Mouse (Mus musculus) MEL (cell line): Measurements from ENCODE around the gene Ppp2r1b. TPM values are rescaled to one million over a fixed set of nuclear protein-coding genes. Genes with fewer than 3 reads are reported as not detected.

Source experiments
- DNase-seq: peaks from one replicate; pipeline ENCODE4 v3.0.0; 2011; ENCODE audit warnings: low read depth, low spot score
- H3K27ac ChIP-seq: 2 replicates; pipeline ENCODE4 v1.5.1; 2012; ENCODE audit warnings: low read depth, mild to moderate bottlenecking, control low read depth, low read length, moderate library complexity; ENCODE audit not compliant: control insufficient read depth
- H3K27me3 ChIP-seq, 2 experiments: fragments of 150-350 bp in 1 of 2; sonication (generic) in 1 of 2; 2 replicates each; pipeline ENCODE4 v1.6.1; 2012; ENCODE audit warnings: low read length in 2 of 2, mild to moderate bottlenecking in 2 of 2, improper control_type of control experiment in 1 of 2, moderate library complexity in 1 of 2; ENCODE audit not compliant: insufficient read depth in 2 of 2, control insufficient read depth in 1 of 2
- H3K36me3 ChIP-seq, 2 experiments: 2 replicates each; pipeline ENCODE4 v1.6.1; 2012 to 2014; ENCODE audit warnings: low read length in 2 of 2, improper control_type of control experiment in 1 of 2, inconsistent platforms in 1 of 2, mild to moderate bottlenecking in 1 of 2; ENCODE audit not compliant: insufficient read depth in 2 of 2, control insufficient read depth in 1 of 2
- H3K4me1 ChIP-seq, 2 experiments: fragments of 150-350 bp in 1 of 2; sonication (generic) in 1 of 2; 2 replicates each; pipeline ENCODE4 v1.6.1; 2012; ENCODE audit warnings: low read length in 2 of 2, improper control_type of control experiment in 1 of 2, mild to moderate bottlenecking in 1 of 2; ENCODE audit not compliant: insufficient read depth in 2 of 2, control insufficient read depth in 1 of 2
- H3K4me3 ChIP-seq, 2 experiments: fragments of 150-350 bp in 1 of 2; sonication (generic) in 1 of 2; 2 replicates each; pipeline ENCODE4 v1.5.1; 2012; ENCODE audit warnings: low read depth in 2 of 2, low read length in 2 of 2, mild to moderate bottlenecking in 2 of 2, moderate library complexity in 2 of 2, control low read depth in 1 of 2, improper control_type of control experiment in 1 of 2; ENCODE audit not compliant: control insufficient read depth in 1 of 2, insufficient read depth in 1 of 2
- H3K79me2 ChIP-seq: 2 replicates; pipeline ENCODE4 v1.6.1; 2012; ENCODE audit warnings: mild to moderate bottlenecking, low read length, moderate library complexity; ENCODE audit not compliant: control insufficient read depth, poor library complexity, insufficient read depth
- H3K9ac ChIP-seq: 2 replicates; pipeline ENCODE4 v1.6.1; 2012; ENCODE audit warnings: low read depth, mild to moderate bottlenecking, control low read depth, low read length, moderate library complexity; ENCODE audit not compliant: control insufficient read depth, poor library complexity, severe bottlenecking
- H3K9me3 ChIP-seq: fragments of 150-350 bp; sonication (generic); replicated peaks from 2 replicates; pipeline ENCODE4 v1.6.1; 2012; ENCODE audit warnings: mild to moderate bottlenecking, low read length, improper control_type of control experiment, moderate library complexity; ENCODE audit not compliant: insufficient read depth
- CTCF ChIP-seq, 3 experiments: IDR thresholded peaks in 2 of 3; conservative IDR thresholded peaks in 1 of 3; 2 replicates each; pipeline ENCODE4 v1.5.1; 2011 to 2012; ENCODE audit warnings: low read length in 3 of 3, low read depth in 2 of 3, mild to moderate bottlenecking in 2 of 3, improper control_type of control experiment in 1 of 3, inconsistent platforms in 1 of 3, mixed read lengths in 1 of 3, moderate library complexity in 1 of 3; ENCODE audit not compliant: control insufficient read depth in 1 of 3, insufficient read depth in 1 of 3, poor library complexity in 1 of 3, severe bottlenecking in 1 of 3
- MAFK ChIP-seq: IDR thresholded peaks from 2 replicates; pipeline ENCODE4 v1.6.1; 2011; ENCODE audit warnings: low read depth, mild to moderate bottlenecking, low read length, improper control_type of control experiment, borderline replicate concordance
- MAX ChIP-seq: IDR thresholded peaks from 2 replicates; pipeline ENCODE4 v1.6.1; 2011; ENCODE audit warnings: low read length, improper control_type of control experiment
- MEF2A ChIP-seq: IDR thresholded peaks from 2 replicates; pipeline ENCODE4 v1.6.1; 2014; ENCODE audit warnings: low read depth, mild to moderate bottlenecking, inconsistent platforms, low read length, improper control_type of control experiment; ENCODE audit not compliant: poor library complexity, insufficient replicate concordance, severe bottlenecking; ENCODE audit errors: extremely low read depth
- MXI1 ChIP-seq: IDR thresholded peaks from 2 replicates; pipeline ENCODE4 v1.6.1; 2011; ENCODE audit warnings: mild to moderate bottlenecking, low read depth, low read length, improper control_type of control experiment
- MYB ChIP-seq: IDR thresholded peaks from 2 replicates; pipeline ENCODE4 v1.6.1; 2011; ENCODE audit warnings: mild to moderate bottlenecking, low read depth, low read length, improper control_type of control experiment
- NRF1 ChIP-seq: IDR thresholded peaks from 2 replicates; pipeline ENCODE4 v1.6.1; 2014; ENCODE audit warnings: low read depth, mild to moderate bottlenecking, inconsistent platforms, low read length, improper control_type of control experiment, moderate library complexity; ENCODE audit not compliant: poor library complexity, insufficient read depth, severe bottlenecking
- POLR2A ChIP-seq, 2 experiments: IDR thresholded peaks; 2 replicates each; pipeline ENCODE4 v1.6.1; 2011 to 2012; ENCODE audit warnings: low read length in 2 of 2, mild to moderate bottlenecking in 2 of 2, control low read depth in 1 of 2, improper control_type of control experiment in 1 of 2, low read depth in 1 of 2, moderate library complexity in 1 of 2; ENCODE audit not compliant: control insufficient read depth in 1 of 2, insufficient read depth in 1 of 2, poor library complexity in 1 of 2
- SMC3 ChIP-seq: IDR thresholded peaks from 2 replicates; pipeline ENCODE4 v1.6.1; 2011; ENCODE audit warnings: low read depth, low read length, improper control_type of control experiment
- TBP ChIP-seq: IDR thresholded peaks from 2 replicates; pipeline ENCODE4 v1.8.0; 2011; ENCODE audit warnings: low read depth, low read length, improper control_type of control experiment
- TCF12 ChIP-seq: IDR thresholded peaks from 2 replicates; pipeline ENCODE4 v1.6.1; 2014; ENCODE audit warnings: low read depth, mild to moderate bottlenecking, inconsistent platforms, low read length, improper control_type of control experiment, moderate library complexity
- USF1 ChIP-seq: IDR thresholded peaks from 2 replicates; pipeline ENCODE4 v1.6.1; 2014; ENCODE audit warnings: low read depth, mild to moderate bottlenecking, inconsistent platforms, low read length, improper control_type of control experiment, moderate library complexity
- ZC3H11A ChIP-seq: IDR thresholded peaks from 2 replicates; pipeline ENCODE4 v1.6.1; 2012; ENCODE audit warnings: low read depth, mild to moderate bottlenecking, inconsistent platforms, low read length, improper control_type of control experiment
- ZKSCAN1 ChIP-seq: IDR thresholded peaks from 2 replicates; pipeline ENCODE4 v1.6.1; 2012; ENCODE audit warnings: low read depth, mild to moderate bottlenecking, inconsistent platforms, low read length, improper control_type of control experiment, moderate library complexity
- ZMIZ1 ChIP-seq: IDR thresholded peaks from 2 replicates; pipeline ENCODE4 v1.6.1; 2012; ENCODE audit warnings: low read depth, mild to moderate bottlenecking, inconsistent platforms, low read length, improper control_type of control experiment, moderate library complexity
- polyA plus RNA-seq, 2 experiments: library from polyadenylated mRNA; stranded (reverse) in 1 of 2; unstranded in 1 of 2; fragments of >175 nt in 1 of 2; fragments of >200 nt in 1 of 2; gene quantifications; 2 replicates each; pipeline versions ENCODE4 v1.2.1 to v1.2.4; 2012; ENCODE audit warnings: low replicate concordance in 2 of 2, low read depth in 1 of 2; ENCODE audit not compliant: insufficient read length in 2 of 2, insufficient read depth in 1 of 2, missing spikeins in 1 of 2
- total RNA-seq: library from RNA; depleted of rRNA; stranded (reverse); fragments of 300-350 nt; gene quantifications from 2 replicates; pipeline ENCODE4 v1.2.3, GENCODE M21; 2012

Ppp2r1b gene
- total and polyA plus RNA-seq, 3 experiments, result 67.6 to 101 TPM; not detected in 1

DNA sequence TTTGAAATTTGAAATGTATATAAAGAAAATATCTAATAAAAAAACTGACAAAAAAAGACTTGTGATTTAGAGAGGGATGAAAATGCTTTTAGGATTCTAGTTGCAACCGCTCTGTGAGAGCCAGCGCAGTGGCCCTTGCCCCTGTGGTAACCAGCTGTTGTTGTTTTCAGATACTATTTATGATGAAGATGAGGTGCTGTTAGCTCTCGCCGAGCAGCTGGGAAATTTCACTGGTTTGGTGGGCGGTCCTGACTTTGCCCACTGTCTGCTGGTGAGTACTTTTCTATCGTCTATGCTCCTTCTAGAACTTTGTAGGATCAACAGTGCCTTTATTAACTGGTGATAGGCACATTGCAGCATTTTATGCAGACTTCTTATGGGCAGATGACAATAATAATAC is 13.6 kb downstream of the Ppp2r1b start:
- TF ChIP-seq MXI1, result no peak
- TF ChIP-seq MAFK, result no peak
- TF ChIP-seq USF1, result no peak
- no peak for TF ChIP-seq SMC3
- Histone ChIP-seq H3K4me1 (peaks cover 8 to 11% of the 10 kb centered on the region in 2 experiments; a peak in 3 of 4 replicates), H3K79me2 (peaks cover 26% of the 10 kb centered on the region), H3K27me3 (no peaks in the 10 kb centered on the region), H3K9ac (no peak overlapping the region), H3K36me3 (peaks cover 13 to 19% of the 10 kb centered on the region in 2 experiments), H3K9me3 (no peaks in the 10 kb centered on the region), H3K27ac (no peak overlapping the region), H3K4me3 (no peak overlapping the region)
- no peak for DNase-seq

DNA sequence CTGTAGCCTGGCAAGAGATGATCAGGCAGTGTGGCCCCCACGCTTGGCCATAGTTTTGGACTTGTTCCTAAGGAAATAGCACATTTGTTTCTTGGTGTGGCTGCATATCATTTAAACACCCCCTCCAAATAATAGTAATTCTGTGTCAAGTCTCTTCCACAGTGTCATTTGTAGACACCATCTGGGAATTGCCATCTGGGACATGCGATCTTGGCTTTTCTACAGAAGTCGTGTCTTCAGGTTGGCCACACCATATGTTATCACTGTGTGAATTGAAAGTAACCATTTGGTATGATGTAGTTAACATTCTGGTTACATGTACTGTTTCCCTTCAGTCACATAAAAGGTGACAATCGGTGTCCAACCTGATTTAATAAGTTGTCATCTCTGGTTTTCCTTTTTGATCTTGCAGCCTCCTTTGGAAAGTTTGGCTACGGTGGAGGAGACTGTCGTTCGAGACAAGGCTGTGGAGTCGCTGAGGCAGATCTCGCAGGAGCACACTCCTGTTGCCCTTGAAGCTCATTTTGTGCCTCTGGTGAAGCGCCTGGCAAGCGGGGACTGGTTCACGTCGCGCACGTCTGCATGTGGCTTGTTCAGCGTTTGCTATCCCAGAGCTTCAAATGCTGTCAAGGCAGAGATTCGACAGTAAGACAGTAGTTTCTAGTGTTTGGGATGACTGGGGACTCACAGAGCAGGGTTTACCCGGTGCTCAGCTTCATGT is 16.2 kb downstream of the Ppp2r1b start:
- Histone ChIP-seq H3K79me2 (peaks cover 25% of the 10 kb centered on the region), H3K4me1 (no peaks in the 10 kb centered on the region; a peak in 1 of 4 replicates), H3K27me3 (no peaks in the 10 kb centered on the region), H3K9me3 (no peaks in the 10 kb centered on the region), H3K36me3 (peaks cover 4 to 24% of the 10 kb centered on the region in 2 experiments), H3K27ac (no peak overlapping the region), H3K4me3 (no peak overlapping the region), H3K9ac (no peak overlapping the region)
- no peak for DNase-seq
- TF ChIP-seq ZKSCAN1 (no peak), MAX (no peak), ZMIZ1 (no peak), TBP (no peak), ZC3H11A (no peak), TCF12 (no peak), SMC3 (no peak), MXI1 (no peak), POLR2A (IDR thresholded peaks at IDR 0.05; ENCODE audit: control insufficient read depth in 1 of 2, insufficient read depth in 1 of 2, low read depth in 1 of 2, low read length in 2 of 2, poor library complexity in 1 of 2) (no peak), CTCF (IDR thresholded peaks at IDR 0.05 in 2 of 3, conservative IDR thresholded peaks at IDR 0.05 in 1 of 3; ENCODE audit: control insufficient read depth in 1 of 3, insufficient read depth in 1 of 3, low read depth in 2 of 3, low read length in 3 of 3, poor library complexity in 1 of 3, severe bottlenecking in 1 of 3) (no peak), NRF1 (no peak), MEF2A (no peak), MYB (no peak)
